Mouse (Mus musculus) bone marrow, adult 2 months (tissue): ENCODE results near the gene D930048N14Rik. TPM values are rescaled to one million over a fixed set of nuclear protein-coding genes. Genes with fewer than 3 reads are reported as not detected.
"Not testable (repeated sequence)": the region's sequence is repeated elsewhere in the genome, so short reads cannot be mapped to it uniquely, and the experiment has no call there.

Source experiments
- H3K27ac ChIP-seq: fragments of 200-500 bp; 2 replicates; pipeline ENCODE4 v1.5.1; 2012; ENCODE audit warnings: low read depth, mild to moderate bottlenecking, control low read depth, inconsistent platforms, low read length; ENCODE audit not compliant: control insufficient read depth, poor library complexity, insufficient read depth
- H3K4me1 ChIP-seq: fragments of 200-500 bp; 2 replicates; pipeline ENCODE4 v1.6.1; 2011; ENCODE audit warnings: low read length; ENCODE audit not compliant: control insufficient read depth, insufficient read depth
- H3K4me3 ChIP-seq: fragments of 200-500 bp; replicated peaks from 2 replicates; pipeline ENCODE3; 2011; ENCODE audit warnings: mild to moderate bottlenecking, low read depth, low read length, control low read depth; ENCODE audit not compliant: control insufficient read depth
- CTCF ChIP-seq: fragments of 200-500 bp; IDR thresholded peaks from 2 replicates; pipeline ENCODE4 v1.5.1; 2011; ENCODE audit warnings: low read length, control low read depth; ENCODE audit not compliant: control insufficient read depth, insufficient read depth
- POLR2A ChIP-seq: fragments of 200-500 bp; IDR thresholded peaks from 2 replicates; pipeline ENCODE4 v1.6.1; 2011; ENCODE audit warnings: low read depth, mild to moderate bottlenecking, control low read depth, low read length, borderline replicate concordance; ENCODE audit not compliant: control insufficient read depth
- WGBS: fragments of 180-500 bp; shearing (Covaris S2); methylation state at CpG from one replicate; pipeline ENCODE4 v1.1.7; 2018; 5-methylcytosine and 5-hydroxymethylcytosine counted together
- polyA plus RNA-seq: library from polyadenylated mRNA; stranded (reverse); fragments of >200 nt; gene quantifications from 2 replicates; pipeline ENCODE4 v1.2.4, GENCODE M21; 2011; ENCODE audit warnings: low replicate concordance; ENCODE audit not compliant: missing spikeins, insufficient read depth, insufficient read length

D930048N14Rik gene
- polyA plus RNA-seq, 1 experiment = 0.72 TPM

GRCm38 (mm10) chr11:51621776-51622175 lies 29.0 kb upstream of the D930048N14Rik start:
- no peak for TF ChIP-seq CTCF
- 81% methylated on average over 2 of the region's 2 CpGs for WGBS
- Histone ChIP-seq H3K4me3 (no peak overlapping the region), H3K4me1 (peaks cover 3% of the 10 kb centered on the region), H3K27ac (no peak overlapping the region)

DNA sequence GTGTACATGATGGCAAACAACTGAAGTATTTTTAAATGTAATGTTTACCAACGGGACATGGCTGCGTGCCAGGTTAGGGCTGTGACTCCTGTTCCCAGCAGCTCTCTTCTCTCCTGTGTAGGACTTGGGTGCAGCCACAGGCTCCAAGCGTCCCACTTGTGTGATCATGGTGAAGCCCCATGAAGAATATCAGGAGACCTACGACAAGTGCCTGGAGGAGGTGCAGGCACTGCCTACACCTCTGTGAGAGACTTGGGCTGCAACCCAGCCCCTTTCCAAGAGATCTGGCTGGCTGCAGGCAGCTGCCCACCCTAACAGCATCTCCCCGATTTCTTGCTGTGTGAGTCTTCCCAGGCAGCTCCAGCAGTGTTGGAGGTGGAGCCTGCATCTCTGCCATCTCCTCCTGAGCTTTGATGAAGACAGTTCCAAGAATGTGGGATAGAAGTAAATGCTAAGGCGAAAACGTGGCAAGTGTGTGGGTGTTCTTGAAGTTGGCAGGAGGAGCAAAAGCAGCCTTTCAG lies 27.7 kb upstream of the D930048N14Rik start:
- no peak overlapping the region for H3K4me3 ChIP-seq
- peaks cover 3% of the 10 kb centered on the region for H3K4me1 ChIP-seq
- whole genome bisulfite sequencing = 81% methylated on average over 7 of the region's 7 CpGs
- H3K27ac ChIP-seq = no peak overlapping the region
- TF ChIP-seq POLR2A (no peak), CTCF (no peak)

DNA sequence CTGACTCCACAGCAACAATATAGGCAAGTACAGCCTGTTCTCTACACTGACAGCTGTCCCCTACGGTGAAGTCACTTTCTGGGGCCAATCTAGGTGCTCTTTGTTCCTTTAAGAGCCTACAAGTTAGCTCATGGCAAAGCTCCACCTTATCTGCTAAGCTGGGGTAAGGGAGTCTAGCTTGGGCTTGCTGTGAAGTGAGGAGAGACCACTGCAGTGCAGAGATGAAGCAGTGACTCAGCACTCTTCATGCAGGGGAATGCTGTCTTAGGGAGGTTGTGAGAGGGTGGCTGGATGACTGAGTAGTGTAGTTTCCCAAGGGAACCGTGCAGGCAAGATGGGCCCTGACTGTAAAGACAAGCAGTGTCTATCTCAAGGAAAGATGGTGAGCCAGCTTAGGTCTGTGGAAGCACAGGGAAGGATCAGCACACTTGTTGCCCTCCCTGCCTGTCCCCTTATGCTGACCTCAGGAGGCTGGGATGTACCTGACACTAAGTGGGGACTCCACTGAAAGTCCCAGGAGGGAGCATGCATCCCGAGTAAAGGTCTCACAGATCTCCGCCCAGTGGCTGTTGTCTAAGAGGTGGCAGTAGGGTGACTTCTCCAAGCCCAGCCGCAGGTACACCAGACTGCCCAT lies 25.4 kb upstream of the D930048N14Rik start:
- H3K27ac ChIP-seq = no peak overlapping the region
- H3K4me3 ChIP-seq = no peak overlapping the region
- TF ChIP-seq CTCF = no peak
- no peak for TF ChIP-seq POLR2A
- H3K4me1 ChIP-seq = no peaks in the 10 kb centered on the region
- 76% methylated on average over 5 of the region's 5 CpGs for WGBS

GRCm38 (mm10) chr11:51627425-51627824 lies 23.3 kb upstream of the D930048N14Rik start:
- 86% methylated on average over 9 of the region's 9 CpGs for WGBS
- TF ChIP-seq CTCF (no peak), POLR2A (no peak)
- Histone ChIP-seq H3K27ac (no peak overlapping the region), H3K4me3 (no peak overlapping the region), H3K4me1 (peaks cover under 1% of the 10 kb centered on the region; the same call in 1 of the 2 replicates)

GRCm38 (mm10) chr11:51627907-51628306 lies 22.8 kb upstream of the D930048N14Rik start:
- 88% methylated on average over 8 of the region's 8 CpGs for WGBS
- Histone ChIP-seq H3K27ac (no peak overlapping the region), H3K4me1 (peaks cover 2% of the 10 kb centered on the region; the same call in 1 of the 2 replicates), H3K4me3 (no peak overlapping the region)
- no peak for TF ChIP-seq CTCF
- TF ChIP-seq POLR2A = no peak

DNA sequence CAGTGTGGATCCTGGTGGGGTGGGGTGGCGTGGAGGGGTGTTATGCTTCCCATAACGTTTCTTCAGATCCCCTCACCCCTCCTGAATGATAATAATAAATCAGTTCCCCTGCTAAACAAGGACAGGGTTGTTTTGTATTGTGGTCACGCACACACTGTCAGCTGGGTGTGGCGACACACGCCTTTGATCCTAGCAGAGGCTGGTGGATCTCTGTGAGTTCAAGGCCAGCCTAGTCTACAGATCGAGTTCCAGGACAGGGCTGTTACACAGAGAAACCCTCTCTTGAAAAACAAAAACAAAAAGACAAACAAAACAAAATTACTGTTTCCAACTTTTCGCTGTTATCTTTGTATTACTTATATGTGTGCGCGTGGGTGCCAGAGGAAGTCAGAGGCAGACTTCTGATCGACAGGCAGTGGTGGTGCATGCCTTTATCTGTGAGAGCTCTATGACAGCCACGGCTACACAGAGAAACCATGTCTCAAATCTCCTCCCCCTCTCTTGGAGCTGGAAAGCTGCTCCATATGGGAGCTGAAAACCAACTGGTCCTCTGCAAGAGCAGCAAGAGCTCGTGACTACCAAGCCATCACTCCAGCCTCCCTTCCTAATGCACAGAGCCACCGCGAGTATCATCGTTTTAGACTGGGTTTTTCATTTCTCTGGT lies 21.0 kb upstream of the D930048N14Rik start:
- Histone ChIP-seq H3K4me3 (no peak overlapping the region), H3K4me1 (peaks cover 2% of the 10 kb centered on the region), H3K27ac (no peak overlapping the region)
- WGBS = 66% methylated on average over 15 of the region's 15 CpGs
- no peak for TF ChIP-seq POLR2A
- TF ChIP-seq CTCF = no peak

GRCm38 (mm10) chr11:51632130-51632753 lies 18.5 kb upstream of the D930048N14Rik start:
- WGBS = 37% methylated on average over 6 of the region's 6 CpGs
- Histone ChIP-seq H3K27ac (peak overlapping the region; percentile 33; the same call in 1 of the 2 replicates), H3K4me1 (peaks cover 5% of the 10 kb centered on the region), H3K4me3 (no peak overlapping the region)
- TF ChIP-seq CTCF (no peak), POLR2A (no peak)

GRCm38 (mm10) chr11:51633200-51633599 lies 17.6 kb upstream of the D930048N14Rik start:
- not testable (repeated sequence) for H3K27ac ChIP-seq, H3K4me1 ChIP-seq, H3K4me3 ChIP-seq
- WGBS = 36% methylated on average over 7 of the region's 7 CpGs
